Mouse (Mus musculus) bone marrow, adult 2 months (tissue): Measurements from ENCODE around the gene Lamtor5.

ENCODE experiments used
- CTCF ChIP-seq: fragments of 200-500 bp; IDR thresholded peaks from 2 replicates; pipeline ENCODE4 v1.5.1; 2011; ENCODE audit warnings: low read length, control low read depth; ENCODE audit not compliant: control insufficient read depth, insufficient read depth
- POLR2A ChIP-seq: fragments of 200-500 bp; IDR thresholded peaks from 2 replicates; pipeline ENCODE4 v1.6.1; 2011; ENCODE audit warnings: low read depth, mild to moderate bottlenecking, control low read depth, low read length, borderline replicate concordance; ENCODE audit not compliant: control insufficient read depth

DNA sequence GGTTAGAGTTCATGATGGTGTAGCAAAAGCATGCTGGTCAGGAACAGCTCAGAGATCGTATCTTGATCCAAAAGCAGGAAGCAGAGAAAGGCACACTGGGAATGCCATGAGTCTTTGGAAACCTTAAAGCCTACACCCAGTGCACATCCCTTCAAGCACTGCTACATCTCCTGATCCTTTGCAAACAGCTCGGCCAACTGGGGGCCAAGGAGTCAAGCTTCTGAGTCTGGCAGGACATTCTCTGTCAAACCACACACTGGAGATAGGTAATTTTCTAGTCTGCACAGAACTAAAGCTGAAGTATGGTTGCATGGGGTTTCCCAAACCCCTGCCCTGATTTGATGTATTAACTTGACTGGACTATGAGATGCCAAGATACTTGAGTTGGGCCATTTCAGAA is 7.5 kb downstream of the Lamtor5 start:
- TF ChIP-seq CTCF: no peak
- TF ChIP-seq POLR2A: no peak
